Mouse (Mus musculus): ENCODE data around the gene Crlf1. TPM values are rescaled to one million over a fixed set of nuclear protein-coding genes. Genes with fewer than 3 reads are reported as not detected.
A peak's percentile ranks its signal among the peaks of the same experiment; 100 is the strongest.

The Crlf1 gene
- polyA plus RNA-seq, 1 experiment from 2014 or later, result 2.4 TPM

- H3K27ac ChIP-seq, result no peak overlapping the region
- 9% methylated on average over 10 of the region's 10 CpGs for WGBS
- peaks cover 91% of the 10 kb centered on the region for H3K27me3 ChIP-seq (replicated peaks)
- no peak overlapping the region for H3K4me2 ChIP-seq
- no peaks in the 10 kb centered on the region for H3K9me3 ChIP-seq
- no peak for ATAC-seq (replicated peaks)
- no peak overlapping the region for H3K4me3 ChIP-seq
- peaks cover 74% of the 10 kb centered on the region for H3K4me1 ChIP-seq
- no peaks in the 10 kb centered on the region for H3K36me3 ChIP-seq (replicated peaks)
- H3K9ac ChIP-seq, result no peak overlapping the region
Observed at GRCm38 (mm10) chr8:70490061-70490879, 2.7 kb upstream of the Crlf1 start.

- H3K4me3 ChIP-seq, result no peak overlapping the region
- no peak overlapping the region for H3K9ac ChIP-seq
- H3K36me3 ChIP-seq (replicated peaks), result no peaks in the 10 kb centered on the region
- peaks cover 79% of the 10 kb centered on the region for H3K4me1 ChIP-seq
- 1% methylated on average over 20 of the region's 20 CpGs for WGBS
- H3K27me3 ChIP-seq (replicated peaks), result peaks cover 91% of the 10 kb centered on the region
- no peak overlapping the region for H3K27ac ChIP-seq
- no peaks in the 10 kb centered on the region for H3K9me3 ChIP-seq
- ATAC-seq (replicated peaks), result no peak
- no peak overlapping the region for H3K4me2 ChIP-seq
Observed at GRCm38 (mm10) chr8:70490880-70491495, 2.0 kb upstream of the Crlf1 start.

DNA sequence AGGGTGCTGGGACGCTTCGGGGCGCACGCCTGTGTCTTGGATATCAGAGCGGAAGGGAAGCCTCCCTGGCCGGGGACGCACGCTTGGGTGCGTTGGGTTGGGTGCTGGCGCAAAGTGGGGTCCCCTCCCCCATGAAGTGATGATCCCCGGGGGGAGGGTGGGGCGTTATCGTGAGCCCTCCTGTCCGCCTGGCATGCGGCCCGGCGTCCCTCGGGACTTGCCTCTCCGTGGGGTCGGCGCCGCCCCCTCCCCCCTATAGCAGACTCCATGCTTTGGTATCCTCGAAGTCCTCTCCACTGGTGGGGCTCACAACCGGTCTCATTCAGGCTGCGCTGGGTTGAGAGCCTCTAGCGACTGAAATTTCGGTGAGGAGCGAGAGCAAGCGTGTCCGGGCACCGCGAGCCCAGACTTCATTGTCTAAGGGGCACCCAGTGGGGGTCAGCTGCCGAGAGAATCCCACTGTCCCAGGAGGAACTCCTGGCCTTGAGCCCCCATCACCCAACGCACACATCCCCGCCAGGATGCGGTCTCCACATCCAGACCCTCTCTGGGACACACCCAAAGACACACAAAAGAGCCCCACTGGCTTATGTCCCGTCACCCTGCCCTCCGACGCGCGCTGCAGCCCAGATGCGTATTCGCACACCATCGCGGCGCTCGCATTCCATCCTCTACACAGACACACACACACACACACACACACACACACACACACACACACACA lies 896 bp downstream of the Crlf1 start:
- Histone ChIP-seq H3K27ac (no peak overlapping the region), H3K36me3 (replicated peaks) (no peaks in the 10 kb centered on the region), H3K4me1 (peaks cover 57% of the 10 kb centered on the region), H3K4me2 (peak overlapping the region; percentile 58), H3K9ac (no peak overlapping the region), H3K27me3 (replicated peaks) (peaks cover 98% of the 10 kb centered on the region), H3K4me3 (peak overlapping the region; percentile 34), H3K9me3 (no peaks in the 10 kb centered on the region)
- under 1% methylated on average over 47 of the region's 47 CpGs for WGBS
- no peak for ATAC-seq (replicated peaks)

GRCm38 (mm10) chr8:70494416-70494945 lies 1.5 kb downstream of the Crlf1 start:
- peaks cover 98% of the 10 kb centered on the region for H3K27me3 ChIP-seq (replicated peaks)
- H3K27ac ChIP-seq, result no peak overlapping the region
- H3K4me1 ChIP-seq, result peaks cover 51% of the 10 kb centered on the region
- H3K4me3 ChIP-seq, result peak overlapping the region; percentile 34; the same call in 1 of the 2 replicates
- no peak overlapping the region for H3K9ac ChIP-seq
- no peaks in the 10 kb centered on the region for H3K9me3 ChIP-seq
- peak overlapping the region; percentile 58 for H3K4me2 ChIP-seq
- no peak for ATAC-seq (replicated peaks)
- H3K36me3 ChIP-seq (replicated peaks), result no peaks in the 10 kb centered on the region
- 2% methylated on average over 28 of the region's 28 CpGs for WGBS

DNA sequence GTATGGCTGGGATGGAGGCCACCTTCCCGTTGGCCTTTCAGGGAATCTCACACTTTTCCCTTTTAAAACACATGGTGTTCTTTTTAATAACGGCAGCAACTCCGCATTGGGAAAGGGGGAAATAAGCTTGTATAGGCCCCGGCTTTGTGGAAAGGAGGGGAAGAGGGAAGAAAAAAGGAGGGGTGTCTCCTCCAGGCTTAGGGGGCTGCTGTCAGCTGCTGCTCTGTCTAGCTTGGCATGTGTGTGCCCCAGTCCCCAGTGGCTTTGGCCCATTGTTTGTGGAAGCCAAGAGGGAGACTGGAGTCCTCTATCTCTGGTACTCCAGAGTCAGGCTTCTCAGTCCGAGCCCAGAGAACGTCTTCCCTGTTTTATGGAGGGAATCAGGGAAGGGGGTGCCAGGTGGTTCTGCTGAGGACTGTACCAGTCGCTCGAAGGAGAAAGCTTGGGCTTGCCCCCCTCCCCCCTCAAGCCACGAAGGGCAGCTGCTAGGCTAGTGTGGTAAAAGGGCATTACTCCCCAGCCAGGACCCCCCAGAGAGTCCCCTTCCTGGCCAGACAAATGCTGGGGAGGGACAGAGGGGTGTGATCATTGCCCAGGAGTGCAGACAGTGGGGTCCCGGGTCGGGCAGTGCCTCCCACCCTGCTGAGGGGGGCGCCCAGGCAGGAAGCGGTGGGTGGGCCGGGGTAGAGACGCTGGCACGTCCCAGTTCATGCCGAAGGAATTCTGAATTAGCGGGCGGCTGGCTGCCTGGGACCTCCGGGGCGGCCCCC lies 2.2 kb downstream of the Crlf1 start:
- peaks cover 47% of the 10 kb centered on the region for H3K4me1 ChIP-seq
- no peak for ATAC-seq (replicated peaks)
- no peak overlapping the region for H3K27ac ChIP-seq
- WGBS, result 2% methylated on average over 21 of the region's 21 CpGs
- no peak overlapping the region for H3K9ac ChIP-seq
- no peak overlapping the region for H3K4me3 ChIP-seq
- H3K9me3 ChIP-seq, result no peaks in the 10 kb centered on the region
- H3K36me3 ChIP-seq (replicated peaks), result no peaks in the 10 kb centered on the region
- H3K27me3 ChIP-seq (replicated peaks), result peaks cover 98% of the 10 kb centered on the region
- H3K4me2 ChIP-seq, result peak overlapping the region; percentile 58; the same call in 1 of the 2 replicates

- Histone ChIP-seq H3K36me3 (replicated peaks) (no peaks in the 10 kb centered on the region), H3K4me1 (peaks cover 46% of the 10 kb centered on the region), H3K27ac (no peak overlapping the region), H3K9ac (no peak overlapping the region), H3K27me3 (replicated peaks) (peaks cover 98% of the 10 kb centered on the region), H3K9me3 (no peaks in the 10 kb centered on the region), H3K4me3 (no peak overlapping the region), H3K4me2 (peak overlapping the region; percentile 10; the same call in 1 of the 2 replicates)
- WGBS, result 8% methylated on average over 12 of the region's 12 CpGs
- no peak for ATAC-seq (replicated peaks)
Observed at GRCm38 (mm10) chr8:70495771-70496062, 2.8 kb downstream of the Crlf1 start.

DNA sequence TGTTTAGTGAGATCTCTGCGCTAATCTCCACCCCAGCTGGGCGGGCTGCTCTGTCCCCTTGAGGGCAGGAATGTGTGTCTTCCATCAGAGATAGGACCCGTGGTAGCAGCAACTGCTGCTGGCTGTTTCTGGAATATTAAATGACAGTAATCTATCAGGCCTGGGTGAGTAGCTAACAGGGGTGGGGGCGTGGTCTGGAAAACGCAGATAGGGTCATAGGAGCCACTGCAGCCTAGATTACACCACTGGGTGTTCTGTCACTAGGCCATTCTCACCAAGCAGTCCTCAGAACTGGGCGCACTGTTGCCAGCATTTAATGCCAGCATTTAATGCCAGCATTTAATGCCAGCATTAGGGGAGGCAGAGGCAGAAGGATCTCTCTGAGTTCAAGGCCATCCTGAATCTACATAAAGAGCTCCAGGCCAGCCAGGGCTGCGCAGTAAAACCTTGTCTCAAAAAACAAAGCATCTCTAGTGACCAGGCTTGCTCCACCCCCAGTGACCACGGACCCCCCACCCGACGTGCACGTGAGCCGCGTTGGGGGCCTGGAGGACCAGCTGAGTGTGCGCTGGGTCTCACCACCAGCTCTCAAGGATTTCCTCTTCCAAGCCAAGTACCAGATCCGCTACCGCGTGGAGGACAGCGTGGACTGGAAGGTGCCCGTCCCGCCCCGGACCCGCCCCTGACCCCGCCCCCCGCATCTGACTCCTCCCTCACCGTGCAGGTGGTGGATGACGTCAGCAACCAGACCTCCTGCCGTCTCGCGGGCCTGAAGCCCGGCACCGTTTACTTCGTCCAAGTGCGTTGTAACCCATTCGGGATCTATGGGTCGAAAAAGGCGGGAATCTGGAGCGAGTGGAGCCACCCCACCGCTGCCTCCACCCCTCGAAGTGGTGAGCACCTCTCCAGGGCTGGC lies 7.7 kb downstream of the Crlf1 start:
- WGBS, result 6% methylated on average over 39 of the region's 39 CpGs

DNA sequence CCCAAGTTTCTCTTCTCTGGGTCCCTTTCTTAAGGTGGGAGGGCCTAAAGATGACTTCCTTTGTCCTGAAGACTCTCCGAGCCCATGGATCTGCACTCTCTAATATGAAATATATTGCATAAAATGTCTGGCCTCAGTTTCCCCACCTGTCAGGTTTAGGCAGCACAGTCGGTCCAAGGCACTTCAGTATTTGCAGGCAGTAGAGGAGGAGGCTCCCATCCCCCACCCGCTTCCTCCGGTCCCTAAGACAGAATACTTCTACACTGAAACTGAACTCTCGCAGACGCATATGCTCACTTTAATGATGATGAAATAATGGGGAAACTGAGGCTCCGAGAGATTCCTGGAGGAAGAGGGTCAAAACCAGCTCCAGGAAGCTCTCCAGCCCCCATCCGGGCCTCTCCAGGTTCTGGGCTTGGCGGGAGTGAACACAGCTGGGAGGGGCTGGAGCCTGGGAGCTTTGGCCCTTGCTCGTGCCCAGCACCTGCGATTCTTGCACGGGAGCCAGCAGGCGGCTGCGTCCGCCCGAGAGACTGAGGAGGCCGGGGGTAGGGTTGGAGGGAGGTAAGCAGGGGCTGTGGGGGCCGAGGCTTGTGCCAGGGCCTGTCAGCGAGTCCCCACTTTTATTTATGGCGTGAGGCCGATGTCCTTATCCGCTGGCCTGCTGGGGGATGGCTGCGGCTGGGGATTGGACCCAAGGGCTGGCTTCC lies 9.0 kb downstream of the Crlf1 start:
- Histone ChIP-seq H3K27me3 (replicated peaks) (peaks cover 72% of the 10 kb centered on the region), H3K9ac (no peak overlapping the region), H3K4me3 (no peak overlapping the region), H3K4me1 (peaks cover 40% of the 10 kb centered on the region), H3K36me3 (replicated peaks) (no peaks in the 10 kb centered on the region), H3K4me2 (no peak overlapping the region), H3K9me3 (no peaks in the 10 kb centered on the region), H3K27ac (no peak overlapping the region)
- no peak for ATAC-seq (replicated peaks)
- WGBS, result 13% methylated on average over 23 of the region's 23 CpGs

More for the DNA sequence above, 7.7 kb downstream of the Crlf1 start:
- Histone ChIP-seq H3K4me1 (peaks cover 35% of the 10 kb centered on the region), H3K27ac (no peak overlapping the region), H3K4me3 (no peak overlapping the region; the same call in 1 of the 2 replicates), H3K27me3 (replicated peaks) (peaks cover 86% of the 10 kb centered on the region), H3K36me3 (replicated peaks) (no peaks in the 10 kb centered on the region), H3K9ac (no peak overlapping the region), H3K4me2 (peak overlapping the region; percentile 30), H3K9me3 (no peaks in the 10 kb centered on the region)
- ATAC-seq (replicated peaks), result no peak

DNA sequence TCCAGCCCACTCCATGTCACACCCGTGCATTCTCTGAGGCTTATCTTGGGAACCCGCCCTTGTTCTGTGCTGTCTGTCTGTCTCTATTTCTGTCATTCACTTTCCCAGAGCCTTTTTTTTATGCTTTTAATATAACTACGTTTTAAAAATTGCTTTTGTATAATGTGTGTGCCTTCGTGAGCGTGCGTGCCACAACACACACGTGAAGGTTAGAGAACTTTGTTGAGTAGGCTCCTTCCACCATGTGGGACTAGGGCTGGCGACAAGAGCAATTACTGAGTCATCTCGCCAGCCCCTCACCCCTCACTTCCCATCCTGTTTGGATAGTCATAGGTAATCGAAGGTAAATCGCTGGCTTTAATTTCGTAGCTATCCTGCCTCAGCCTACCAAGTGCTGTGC lies 9.6 kb downstream of the Crlf1 start:
- peaks cover 67% of the 10 kb centered on the region for H3K27me3 ChIP-seq (replicated peaks)
- H3K4me1 ChIP-seq, result peaks cover 42% of the 10 kb centered on the region
- H3K27ac ChIP-seq, result no peak overlapping the region
- 36% methylated on average over 12 of the region's 12 CpGs for WGBS
- no peak for ATAC-seq (replicated peaks)
- no peak overlapping the region for H3K9ac ChIP-seq
- H3K9me3 ChIP-seq, result no peaks in the 10 kb centered on the region
- no peak overlapping the region for H3K4me2 ChIP-seq
- no peak overlapping the region for H3K4me3 ChIP-seq
- H3K36me3 ChIP-seq (replicated peaks), result peaks cover 3% of the 10 kb centered on the region; the same call in 1 of the 2 replicates

DNA sequence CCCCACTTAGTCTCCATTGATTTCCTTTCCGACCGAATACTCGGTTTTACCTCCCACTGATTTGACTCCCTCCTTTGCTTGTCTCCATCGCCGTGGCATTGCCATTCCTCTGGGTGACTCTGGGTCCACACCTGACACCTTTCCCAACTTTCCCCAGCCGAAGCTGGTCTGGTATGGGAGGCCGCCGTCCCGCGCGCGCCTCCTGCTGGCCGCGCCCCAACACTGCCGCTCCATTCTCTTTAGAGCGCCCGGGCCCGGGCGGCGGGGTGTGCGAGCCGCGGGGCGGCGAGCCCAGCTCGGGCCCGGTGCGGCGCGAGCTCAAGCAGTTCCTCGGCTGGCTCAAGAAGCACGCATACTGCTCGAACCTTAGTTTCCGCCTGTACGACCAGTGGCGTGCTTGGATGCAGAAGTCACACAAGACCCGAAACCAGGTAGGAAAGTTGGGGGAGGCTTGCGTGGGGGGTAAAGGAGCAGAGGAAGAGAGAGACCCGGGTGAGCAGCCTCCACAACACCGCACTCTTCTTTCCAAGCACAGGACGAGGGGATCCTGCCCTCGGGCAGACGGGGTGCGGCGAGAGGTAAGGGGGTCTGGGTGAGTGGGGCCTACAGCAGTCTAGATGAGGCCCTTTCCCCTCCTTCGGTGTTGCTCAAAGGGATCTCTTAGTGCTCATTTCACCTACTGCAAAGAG lies 10.2 kb downstream of the Crlf1 start:
- ATAC-seq (replicated peaks), result no peak
- peaks cover 42% of the 10 kb centered on the region for H3K4me1 ChIP-seq

More for the DNA sequence above, 10.2 kb downstream of the Crlf1 start:
- Histone ChIP-seq H3K4me2 (0 out of 2 replicates have a peak overlapping the region, but pooled peaks have one; percentile 18), H3K27me3 (replicated peaks) (peaks cover 61% of the 10 kb centered on the region), H3K36me3 (replicated peaks) (peaks cover 8% of the 10 kb centered on the region; the same call in 1 of the 2 replicates), H3K9me3 (no peaks in the 10 kb centered on the region), H3K27ac (no peak overlapping the region), H3K4me3 (no peak overlapping the region), H3K9ac (no peak overlapping the region)
- WGBS, result 13% methylated on average over 46 of the region's 46 CpGs
